Mouse (Mus musculus): ENCODE measurements around the gene Myo1d. TPM values are rescaled to one million over a fixed set of nuclear protein-coding genes. Genes with fewer than 3 reads are reported as not detected.

Gene Myo1d
- 80.9 and 97.7 TPM in 2 replicates for polyA plus RNA-seq (2015; fragmentation: Nextera tagmentation; extraction: Ambion mirVana)

DNA sequence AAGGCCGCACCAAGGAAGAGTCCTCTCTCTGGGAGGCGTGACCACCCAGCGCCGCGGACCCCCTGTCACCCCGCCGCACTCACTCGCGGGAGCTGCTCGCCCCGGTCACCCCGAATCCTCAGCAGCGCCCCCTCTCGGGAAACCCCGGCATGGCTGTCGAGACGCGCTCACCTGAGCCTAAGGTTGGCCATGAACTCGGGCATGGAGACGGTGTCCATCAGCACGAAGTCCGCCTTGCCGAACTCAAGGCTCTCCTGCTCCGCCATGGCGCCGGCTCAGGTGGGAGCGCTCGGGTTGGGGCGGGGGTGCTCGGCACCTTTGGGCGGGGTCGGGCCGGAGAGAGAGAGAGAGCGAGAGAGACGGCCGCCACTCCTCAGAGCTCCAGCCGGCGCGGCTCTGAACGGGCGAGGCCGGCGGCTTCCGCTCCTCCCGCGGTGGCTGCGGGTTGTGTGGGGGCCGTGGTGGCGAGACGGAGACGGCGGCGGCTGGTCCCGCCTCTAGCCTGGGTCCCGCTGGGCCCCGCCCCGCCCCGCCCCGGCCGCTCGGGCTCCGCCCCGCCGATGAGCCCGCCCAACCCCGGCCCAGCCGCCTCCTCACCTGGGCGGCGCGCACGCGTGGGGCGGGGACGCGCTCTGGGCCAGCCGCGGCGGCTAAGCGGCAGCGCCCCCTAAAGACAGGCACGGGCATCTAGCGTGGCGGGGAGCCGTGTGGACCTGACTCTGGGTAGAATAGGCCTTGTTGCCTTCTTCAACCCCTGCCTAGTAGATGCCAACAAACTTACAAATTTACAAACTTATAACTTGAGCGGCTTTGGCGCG, at the start of gene Myo1d:
Gene Myo1d (minus strand): TSS at position 499 of the 818 bp plus-strand sequence.
- Histone ChIP-seq H3K27ac (ENCODE audit: low read length) (peak within 1 kb of the TSS; percentile 90), H3K9me3 (ENCODE audit: control insufficient read depth, low read length) (no peaks in the 10 kb centered on the region), H3K4me3 (ENCODE audit: low read length) (peak within 1 kb of the TSS; percentile 74), H3K36me3 (ENCODE audit: control insufficient read depth, insufficient read depth, low read length) (no peaks in the 10 kb centered on the region), H3K27me3 (replicated peaks; ENCODE audit: control insufficient read depth, insufficient read depth, low read length) (no peaks in the 10 kb centered on the region), H3K4me2 (ENCODE audit: low read depth, low read length) (peak within 1 kb of the TSS; percentile 80), H3K4me1 (ENCODE audit: control insufficient read depth, insufficient read depth, low read length) (peaks cover 5% of the 10 kb centered on the region; the same call in 1 of the 2 replicates), H3K9ac (ENCODE audit: low read depth, low read length) (peak within 1 kb of the TSS; percentile 84)
- under 1% methylated on average over 77 of the region's 87 CpGs for WGBS
- ATAC-seq: peak; percentile 86

- Histone ChIP-seq H3K4me2 (ENCODE audit: low read depth, low read length) (no peak overlapping the region), H3K9me3 (ENCODE audit: control insufficient read depth, low read length) (no peaks in the 10 kb centered on the region), H3K27ac (ENCODE audit: low read length) (no peak overlapping the region), H3K36me3 (ENCODE audit: control insufficient read depth, insufficient read depth, low read length) (peaks cover 10% of the 10 kb centered on the region), H3K4me1 (ENCODE audit: control insufficient read depth, insufficient read depth, low read length) (peaks cover 15% of the 10 kb centered on the region), H3K27me3 (replicated peaks; ENCODE audit: control insufficient read depth, insufficient read depth, low read length) (no peaks in the 10 kb centered on the region), H3K9ac (ENCODE audit: low read depth, low read length) (no peak overlapping the region), H3K4me3 (ENCODE audit: low read length) (no peak overlapping the region)
- no peak for ATAC-seq
- WGBS: 82% methylated on average over 9 of the region's 9 CpGs
Observed at GRCm38 (mm10) chr11:80821794-80822193, 42.0 kb upstream of the Myo1d start.

- Histone ChIP-seq H3K27me3 (replicated peaks; ENCODE audit: control insufficient read depth, insufficient read depth, low read length) (no peaks in the 10 kb centered on the region), H3K9me3 (ENCODE audit: control insufficient read depth, low read length) (no peaks in the 10 kb centered on the region), H3K4me2 (ENCODE audit: low read depth, low read length) (no peak overlapping the region), H3K9ac (ENCODE audit: low read depth, low read length) (no peak overlapping the region), H3K36me3 (ENCODE audit: control insufficient read depth, insufficient read depth, low read length) (peaks cover 10% of the 10 kb centered on the region), H3K4me3 (ENCODE audit: low read length) (no peak overlapping the region), H3K4me1 (ENCODE audit: control insufficient read depth, insufficient read depth, low read length) (peaks cover 15% of the 10 kb centered on the region), H3K27ac (ENCODE audit: low read length) (peak overlapping the region; percentile 62)
- ATAC-seq: no peak
- WGBS: 51% methylated on average over 14 of the region's 14 CpGs
Observed at GRCm38 (mm10) chr11:80821296-80821695, 41.5 kb upstream of the Myo1d start.

- Histone ChIP-seq H3K27ac (ENCODE audit: low read length) (peak overlapping the region; percentile 91), H3K4me3 (ENCODE audit: low read length) (no peak overlapping the region), H3K4me1 (ENCODE audit: control insufficient read depth, insufficient read depth, low read length) (peaks cover 15% of the 10 kb centered on the region), H3K4me2 (ENCODE audit: low read depth, low read length) (peak overlapping the region; percentile 23; the same call in 1 of the 2 replicates), H3K27me3 (replicated peaks; ENCODE audit: control insufficient read depth, insufficient read depth, low read length) (no peaks in the 10 kb centered on the region), H3K9ac (ENCODE audit: low read depth, low read length) (peak overlapping the region; percentile 56), H3K36me3 (ENCODE audit: control insufficient read depth, insufficient read depth, low read length) (peaks cover 15% of the 10 kb centered on the region), H3K9me3 (ENCODE audit: control insufficient read depth, low read length) (no peaks in the 10 kb centered on the region)
- ATAC-seq: peak; percentile 97
- WGBS: 66% methylated on average over 3 of the region's 3 CpGs
Observed at GRCm38 (mm10) chr11:80820085-80820484, 40.3 kb upstream of the Myo1d start.

DNA sequence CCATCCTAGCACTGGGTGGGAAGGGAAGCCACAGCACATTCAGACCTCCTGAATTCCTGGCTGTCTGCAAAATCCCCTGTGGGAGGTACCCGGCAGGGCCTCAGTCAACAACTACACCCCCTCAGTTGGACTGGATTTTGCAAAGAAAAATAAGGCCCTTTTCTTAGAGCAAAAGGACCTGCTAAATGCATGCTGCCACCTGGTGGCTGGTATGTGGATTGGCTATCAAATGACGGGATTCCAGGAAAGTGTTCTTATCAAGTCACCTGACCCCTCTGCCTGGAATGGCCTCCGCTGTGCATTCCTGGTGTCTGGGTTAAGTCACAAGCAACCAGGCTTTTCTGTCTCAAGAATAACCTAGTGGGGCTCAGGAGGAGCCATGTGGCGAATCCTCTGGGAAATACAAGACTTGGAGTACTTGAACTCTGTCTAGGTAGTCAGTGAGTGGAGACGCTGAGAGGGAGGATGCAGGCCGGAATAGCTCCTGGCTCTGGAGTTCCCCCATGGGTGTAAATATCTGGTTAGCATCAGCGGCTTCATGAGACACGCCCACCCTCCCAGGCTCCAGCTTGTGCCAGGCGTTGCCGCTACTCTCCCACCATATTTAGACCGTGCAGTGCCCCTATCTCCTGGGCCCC, 38.4 kb upstream of the Myo1d start:
- Histone ChIP-seq H3K4me3 (ENCODE audit: low read length) (no peak overlapping the region), H3K9ac (ENCODE audit: low read depth, low read length) (peak overlapping the region; percentile 25; the same call in 1 of the 2 replicates), H3K36me3 (ENCODE audit: control insufficient read depth, insufficient read depth, low read length) (peaks cover 18% of the 10 kb centered on the region), H3K4me2 (ENCODE audit: low read depth, low read length) (peak overlapping the region; percentile 13), H3K4me1 (ENCODE audit: control insufficient read depth, insufficient read depth, low read length) (peaks cover 15% of the 10 kb centered on the region), H3K27me3 (replicated peaks; ENCODE audit: control insufficient read depth, insufficient read depth, low read length) (no peaks in the 10 kb centered on the region), H3K9me3 (ENCODE audit: control insufficient read depth, low read length) (no peaks in the 10 kb centered on the region), H3K27ac (ENCODE audit: low read length) (peak overlapping the region; percentile 91)
- WGBS: 22% methylated on average over 11 of the region's 11 CpGs
- ATAC-seq: peak; percentile 34

DNA sequence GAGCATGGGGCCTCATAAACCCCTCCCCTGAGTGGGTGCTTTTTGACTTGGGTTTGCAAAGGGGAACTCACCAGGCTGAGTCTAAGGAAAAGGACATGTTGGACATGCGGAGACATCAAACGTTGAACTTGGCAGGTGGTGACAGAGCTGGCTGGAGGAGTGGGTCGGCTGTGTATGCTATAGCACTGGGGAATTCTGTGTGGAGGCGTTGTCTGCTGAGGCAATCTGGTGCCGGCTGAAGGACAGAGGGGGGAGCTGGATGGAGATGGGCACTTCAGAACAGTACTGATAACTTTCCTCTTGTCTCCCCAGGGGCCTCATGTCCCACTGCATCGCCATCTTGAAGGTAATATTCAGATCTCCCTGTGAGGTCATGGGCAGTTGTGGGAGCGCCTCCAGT, 35.5 kb upstream of the Myo1d start:
- H3K36me3 ChIP-seq (ENCODE audit: control insufficient read depth, insufficient read depth, low read length): peaks cover 11% of the 10 kb centered on the region; the same call in 1 of the 2 replicates
- no peaks in the 10 kb centered on the region for H3K9me3 ChIP-seq (ENCODE audit: control insufficient read depth, low read length)
- WGBS: 83% methylated on average over 7 of the region's 7 CpGs
- no peak for ATAC-seq
- peaks cover 19% of the 10 kb centered on the region for H3K4me1 ChIP-seq (ENCODE audit: control insufficient read depth, insufficient read depth, low read length)
- H3K4me3 ChIP-seq (ENCODE audit: low read length): no peak overlapping the region
- H3K27ac ChIP-seq (ENCODE audit: low read length): no peak overlapping the region
- no peak overlapping the region for H3K9ac ChIP-seq (ENCODE audit: low read depth, low read length)
- H3K27me3 ChIP-seq (replicated peaks; ENCODE audit: control insufficient read depth, insufficient read depth, low read length): no peaks in the 10 kb centered on the region
- H3K4me2 ChIP-seq (ENCODE audit: low read depth, low read length): no peak overlapping the region

DNA sequence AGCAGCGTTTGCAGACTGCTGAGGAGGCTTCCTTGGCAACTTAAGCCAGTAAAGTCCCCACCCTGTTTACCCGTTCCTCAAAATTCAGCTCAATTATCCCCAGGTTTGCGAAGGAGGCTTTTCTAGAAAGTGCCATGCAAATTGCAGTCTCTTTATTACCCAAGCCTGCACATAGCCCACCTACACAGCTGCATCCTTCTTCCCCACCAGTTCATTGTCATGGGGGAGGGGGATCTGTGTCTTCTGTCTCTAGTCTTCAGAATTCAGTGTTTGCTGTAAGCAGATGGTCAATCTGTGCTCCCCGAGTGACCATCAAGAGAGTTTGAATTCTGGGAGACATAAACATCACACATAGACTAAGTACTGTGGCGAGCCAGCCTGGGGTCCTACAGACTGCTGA, 31.3 kb upstream of the Myo1d start:
- peak overlapping the region; percentile 92 for H3K9ac ChIP-seq (ENCODE audit: low read depth, low read length)
- H3K27ac ChIP-seq (ENCODE audit: low read length): peak overlapping the region; percentile 94; the same call in 1 of the 2 replicates
- no peak for ATAC-seq
- peak overlapping the region; percentile 89 for H3K4me2 ChIP-seq (ENCODE audit: low read depth, low read length)
- 9% methylated on average over 5 of the region's 5 CpGs for WGBS
- H3K4me3 ChIP-seq (ENCODE audit: low read length): peak overlapping the region; percentile 63
- H3K4me1 ChIP-seq (ENCODE audit: control insufficient read depth, insufficient read depth, low read length): peaks cover 29% of the 10 kb centered on the region
- H3K27me3 ChIP-seq (replicated peaks; ENCODE audit: control insufficient read depth, insufficient read depth, low read length): no peaks in the 10 kb centered on the region
- peaks cover 11% of the 10 kb centered on the region; the same call in 1 of the 2 replicates for H3K36me3 ChIP-seq (ENCODE audit: control insufficient read depth, insufficient read depth, low read length)
- H3K9me3 ChIP-seq (ENCODE audit: control insufficient read depth, low read length): no peaks in the 10 kb centered on the region

GRCm38 (mm10) chr11:80809993-80810821, 30.4 kb upstream of the Myo1d start, which contains the start of gene Tmem98:
TSS of gene Tmem98 (plus strand) at chr11:80810175.
- H3K36me3 ChIP-seq (ENCODE audit: control insufficient read depth, insufficient read depth, low read length): peaks cover 7% of the 10 kb centered on the region; the same call in 1 of the 2 replicates
- H3K4me3 ChIP-seq (ENCODE audit: low read length): peak within 1 kb of the TSS; percentile 63
- peaks cover 29% of the 10 kb centered on the region for H3K4me1 ChIP-seq (ENCODE audit: control insufficient read depth, insufficient read depth, low read length)
- no peaks in the 10 kb centered on the region for H3K9me3 ChIP-seq (ENCODE audit: control insufficient read depth, low read length)
- peak within 1 kb of the TSS; percentile 92 for H3K9ac ChIP-seq (ENCODE audit: low read depth, low read length)
- WGBS: under 1% methylated on average over 48 of the region's 54 CpGs
- peak within 1 kb of the TSS; percentile 94 for H3K27ac ChIP-seq (ENCODE audit: low read length)
- H3K4me2 ChIP-seq (ENCODE audit: low read depth, low read length): peak within 1 kb of the TSS; percentile 89
- H3K27me3 ChIP-seq (replicated peaks; ENCODE audit: control insufficient read depth, insufficient read depth, low read length): no peaks in the 10 kb centered on the region
- peak; percentile 65 for ATAC-seq

- Histone ChIP-seq H3K4me1 (ENCODE audit: control insufficient read depth, insufficient read depth, low read length) (peaks cover 29% of the 10 kb centered on the region), H3K4me2 (ENCODE audit: low read depth, low read length) (peak overlapping the region; percentile 89), H3K36me3 (ENCODE audit: control insufficient read depth, insufficient read depth, low read length) (peaks cover 4% of the 10 kb centered on the region; the same call in 1 of the 2 replicates), H3K4me3 (ENCODE audit: low read length) (peak overlapping the region; percentile 63), H3K9me3 (ENCODE audit: control insufficient read depth, low read length) (no peaks in the 10 kb centered on the region), H3K9ac (ENCODE audit: low read depth, low read length) (peak overlapping the region; percentile 92), H3K27me3 (replicated peaks; ENCODE audit: control insufficient read depth, insufficient read depth, low read length) (no peaks in the 10 kb centered on the region), H3K27ac (ENCODE audit: low read length) (peak overlapping the region; percentile 94)
- peak; percentile 18 for ATAC-seq
- 26% methylated on average over 5 of the region's 6 CpGs for WGBS
Observed at GRCm38 (mm10) chr11:80809666-80809992, 29.8 kb upstream of the Myo1d start.

Data from intestine, embryonic 16.5 days (tissue).